Mouse (Mus musculus) central nervous system, embryonic 18 days (tissue): Measurements from ENCODE around the gene Rnf212b. TPM values are rescaled to one million over a fixed set of nuclear protein-coding genes. Genes with fewer than 3 reads are reported as not detected.

Experiments
- polyA plus RNA-seq: library from polyadenylated mRNA; depleted of rRNA; stranded (reverse); fragments of >200 nt; gene quantifications from 2 replicates; pipeline ENCODE4 v1.2.3, GENCODE M21; 2012; rRNA removed

Gene Rnf212b
- polyA plus RNA-seq = 0.08 TPM in 1 of 2 replicates, not detected in the other

DNA sequence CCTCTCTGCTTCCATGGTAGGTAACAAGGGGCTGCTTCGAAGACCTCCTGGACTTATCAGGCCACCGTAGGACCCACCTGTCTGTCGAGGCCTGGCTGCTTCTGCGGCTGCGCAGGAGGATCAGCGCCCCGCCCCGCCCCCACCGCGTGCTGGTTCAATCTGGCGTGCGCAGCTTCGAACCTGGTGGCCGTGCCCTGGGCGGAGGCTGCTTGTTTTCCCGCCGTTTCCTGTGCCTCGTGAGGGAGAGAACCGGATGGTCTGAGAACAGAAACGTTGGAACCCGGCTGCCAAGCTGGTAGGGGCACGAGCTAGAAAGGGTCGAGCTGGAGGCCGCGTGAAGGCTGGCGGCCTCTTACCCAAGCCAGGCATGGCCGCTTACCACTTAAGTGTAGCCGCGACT, at the start of gene Rnf212b:
TSS of gene Rnf212b (plus strand) at position 151 of the 400 bp plus-strand sequence.

DNA sequence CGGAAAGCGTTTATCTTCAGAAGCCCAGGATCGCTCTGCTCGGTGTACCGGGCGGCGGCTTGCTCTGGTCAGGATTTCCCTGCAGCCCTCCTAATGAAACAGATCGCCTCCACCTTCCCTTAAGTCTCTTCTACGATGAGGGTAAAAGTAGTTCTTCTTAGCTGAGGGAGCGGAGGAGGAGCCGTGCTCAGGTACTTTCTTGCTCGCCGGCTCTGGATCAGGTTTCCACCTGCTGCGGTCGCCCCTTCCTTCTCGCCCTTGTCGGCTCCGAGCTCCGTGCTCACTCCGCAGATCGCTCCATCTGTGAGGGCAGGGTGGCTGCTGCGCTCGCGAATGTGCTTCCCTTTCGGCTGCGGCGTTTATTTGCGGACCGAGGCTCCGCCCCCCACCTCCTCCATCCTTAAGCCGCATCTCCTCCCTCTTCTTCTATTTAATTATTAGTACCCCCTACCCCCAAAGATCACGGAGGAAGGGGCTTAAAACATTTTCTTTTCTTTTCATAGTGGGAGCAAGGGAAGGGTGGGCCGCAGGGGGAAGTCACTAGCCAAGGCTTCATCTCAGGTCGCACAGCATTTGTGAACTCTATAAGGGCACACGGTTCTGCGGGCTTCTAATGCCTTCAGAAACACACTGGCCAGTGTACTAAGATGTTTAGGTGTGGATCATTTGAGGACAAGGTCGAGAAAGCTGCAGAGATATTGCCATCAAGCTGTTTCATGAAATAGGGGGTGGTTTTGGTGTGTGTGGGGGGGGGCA, 32.2 kb upstream of the Rnf212b start, which contains the start of gene Slc7a8:
TSS of gene Slc7a8 (minus strand) at position 337 of the 756 bp plus-strand sequence.

GRCm38 (mm10) chr14:54870861-54871260, 56.9 kb downstream of the Rnf212b start, which contains the start of gene Homez:
Gene Homez (minus strand): TSS chr14:54870961.

DNA sequence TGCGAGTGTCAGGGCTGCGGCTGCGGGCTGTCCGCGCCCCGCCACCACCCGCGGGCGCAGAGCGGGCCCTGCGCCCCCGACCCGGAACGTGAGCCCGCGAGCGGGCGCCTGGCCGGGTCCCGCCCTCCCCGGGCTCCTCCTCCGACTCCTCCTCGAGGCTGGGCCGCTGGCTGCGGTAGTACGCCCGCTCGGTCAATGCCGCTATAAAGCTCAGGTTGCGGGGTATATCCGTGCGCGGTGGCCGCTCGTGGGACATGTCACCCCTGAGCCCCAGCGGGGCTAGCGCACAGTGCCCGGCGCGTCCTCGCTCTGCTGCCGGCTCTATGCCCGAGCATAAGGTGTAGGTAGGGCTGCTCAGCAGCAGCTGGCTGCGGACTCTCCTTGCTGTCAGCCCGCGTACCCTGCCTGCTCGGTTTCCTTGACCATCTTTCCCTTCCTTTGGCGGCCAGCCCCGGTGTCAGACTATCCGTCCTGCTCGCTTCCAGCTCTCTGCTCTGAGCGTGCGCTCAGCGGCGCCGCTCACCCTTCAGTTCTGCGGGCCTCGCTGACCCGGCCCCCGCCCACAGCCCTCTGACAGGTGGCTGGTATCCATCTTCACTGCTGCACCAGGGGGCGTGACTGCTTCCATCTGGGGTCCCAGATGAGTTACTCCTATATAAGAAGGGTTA, 63.2 kb downstream of the Rnf212b start, which contains the start of gene Ppp1r3e:
TSS of gene Ppp1r3e (minus strand) at position 503 of the 668 bp plus-strand sequence.

DNA sequence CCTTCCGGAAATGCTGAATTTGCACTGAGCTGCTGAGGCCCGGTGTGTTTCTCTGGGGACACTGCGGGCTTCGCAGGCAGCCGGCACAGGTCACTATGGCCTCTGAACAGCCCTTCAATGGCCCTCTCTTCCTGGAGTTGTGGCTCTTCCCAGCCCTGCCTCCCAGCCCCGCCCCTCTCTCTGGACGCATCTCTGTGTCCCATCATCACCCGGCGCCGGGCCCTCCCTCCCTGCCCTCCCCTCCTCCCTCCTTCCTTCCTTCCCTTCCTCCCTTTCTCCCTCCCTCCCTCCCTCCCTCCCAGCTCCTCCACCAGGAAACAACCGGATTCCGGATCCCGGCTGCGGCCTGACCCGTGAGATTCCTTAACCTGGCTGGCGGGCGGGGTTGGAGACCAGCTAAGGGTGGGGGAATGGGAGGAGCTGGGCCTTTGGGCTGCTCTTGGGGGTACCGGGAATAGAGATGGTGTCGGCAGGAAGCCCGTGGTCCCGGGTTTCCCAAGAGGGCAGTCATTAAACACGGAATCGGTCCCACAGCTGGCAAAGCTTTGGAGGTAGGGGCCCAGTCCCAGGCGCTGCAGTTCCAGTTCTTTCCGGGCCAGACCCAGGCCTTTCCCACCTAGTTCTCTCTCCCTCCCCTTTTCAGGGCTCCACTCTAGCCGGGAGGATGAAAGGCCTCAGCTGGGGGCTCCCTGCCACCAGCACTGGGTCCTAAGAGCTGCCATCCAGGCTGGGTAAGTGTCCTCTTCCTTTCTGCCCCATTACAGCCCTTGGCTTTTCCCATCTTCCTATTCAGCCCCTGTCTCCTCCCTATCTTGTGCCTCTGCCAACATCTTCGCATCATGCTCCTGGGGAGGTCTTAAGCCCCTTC, 69.4 kb downstream of the Rnf212b start, which contains the start of the genes Bcl2l2 and Gm20521:
TSS of gene Bcl2l2 (plus strand) at position 224 of the 868 bp plus-strand sequence.
TSS of gene Gm20521 (plus strand) at position 288 of the 868 bp plus-strand sequence.

GRCm38 (mm10) chr14:54892200-54892599, 78.3 kb downstream of the Rnf212b start, which contains the start of gene Pabpn1:
Gene Pabpn1 (plus strand): TSS chr14:54892500.

Other genes with a start within 250 kb of the Rnf212b start
- 5.5 and 6.2 TPM in 2 replicates for gene Ajuba, start 236.6 kb upstream of the Rnf212b start, polyA plus RNA-seq
- 8.3 TPM in 2 replicates for gene 4931414P19Rik, start 208.1 kb upstream of the Rnf212b start, polyA plus RNA-seq
- gene Psmb5, start 196.1 kb upstream of the Rnf212b start, polyA plus RNA-seq = 248 and 267 TPM in 2 replicates
- 0.04 and 0.06 TPM in 2 replicates for gene Psmb11, start 192.7 kb upstream of the Rnf212b start, polyA plus RNA-seq
- not detected in 2 replicates for gene Gm17606, start 173.2 kb upstream of the Rnf212b start, polyA plus RNA-seq
- 39.6 and 45.5 TPM in 2 replicates for gene Cdh24, start 172.8 kb upstream of the Rnf212b start, polyA plus RNA-seq
- 63.9 and 64.6 TPM in 2 replicates for gene 1700123O20Rik, start 127.9 kb upstream of the Rnf212b start, polyA plus RNA-seq
- 225 and 264 TPM in 2 replicates for gene Acin1, start 127.2 kb upstream of the Rnf212b start, polyA plus RNA-seq
- 0.10 and 0.12 TPM in 2 replicates for gene Gm29776, start 115.3 kb upstream of the Rnf212b start, polyA plus RNA-seq
- 0.06 and 0.11 TPM in 2 replicates for gene Cebpe, start 102.0 kb upstream of the Rnf212b start, polyA plus RNA-seq
- gene Slc7a8, start 32.2 kb upstream of the Rnf212b start, polyA plus RNA-seq = 14.4 and 15.7 TPM in 2 replicates
- 6.2 and 8.5 TPM in 2 replicates for gene Homez, start 56.8 kb downstream of the Rnf212b start, polyA plus RNA-seq
- gene Ppp1r3e, start 63.4 kb downstream of the Rnf212b start, polyA plus RNA-seq = 25.1 and 26.0 TPM in 2 replicates
- 44.3 and 49.5 TPM in 2 replicates for gene Bcl2l2, start 69.2 kb downstream of the Rnf212b start, polyA plus RNA-seq
- gene Gm20521, start 69.3 kb downstream of the Rnf212b start, polyA plus RNA-seq = 0.26 and 0.39 TPM in 2 replicates
- gene Pabpn1, start 78.4 kb downstream of the Rnf212b start, polyA plus RNA-seq = 602 and 626 TPM in 2 replicates
- 621 and 624 TPM in 2 replicates for gene Slc22a17, start 99.0 kb downstream of the Rnf212b start, polyA plus RNA-seq
- gene Efs, start 112.0 kb downstream of the Rnf212b start, polyA plus RNA-seq = 18.4 and 20.5 TPM in 2 replicates
- gene Il25, start 118.6 kb downstream of the Rnf212b start, polyA plus RNA-seq = 0.17 and 0.33 TPM in 2 replicates
- gene Cmtm5, start 122.1 kb downstream of the Rnf212b start, polyA plus RNA-seq = 13.8 and 16.4 TPM in 2 replicates
- 0.12 and 0.34 TPM in 2 replicates for gene Myh6, start 152.8 kb downstream of the Rnf212b start, polyA plus RNA-seq
- not detected in 2 replicates for gene Gm17428, start 162.8 kb downstream of the Rnf212b start, polyA plus RNA-seq
- 9.7 and 15.0 TPM in 2 replicates for gene Myh7, start 180.5 kb downstream of the Rnf212b start, polyA plus RNA-seq
- 45.2 and 47.4 TPM in 2 replicates for gene Ngdn, start 201.3 kb downstream of the Rnf212b start, polyA plus RNA-seq